Mouse (Mus musculus): ENCODE data around the gene Phox2b.

- no peak for TF ChIP-seq CTCF (IDR thresholded peaks at IDR 0.05; ENCODE audit: low read depth)
- no peak for TF ChIP-seq EP300 (IDR thresholded peaks at IDR 0.05; ENCODE audit: low read depth)
Observed at GRCm38 (mm10) chr5:67103016-67103415, 3.9 kb upstream of the Phox2b start.
